Mouse (Mus musculus) T-helper 1 cell (primary cell): ENCODE results near the gene Zdhhc11.

ENCODE experiments used
- in situ Hi-C: fragments of 300-600 bp; cut with MboI, MseI; formaldehyde crosslinking; loops from one replicate; pipeline ENCODE4 v1.15.1; 2025; ENCODE audit warnings: high pct_unique_total_duplicates

Gene Zdhhc11

DNA sequence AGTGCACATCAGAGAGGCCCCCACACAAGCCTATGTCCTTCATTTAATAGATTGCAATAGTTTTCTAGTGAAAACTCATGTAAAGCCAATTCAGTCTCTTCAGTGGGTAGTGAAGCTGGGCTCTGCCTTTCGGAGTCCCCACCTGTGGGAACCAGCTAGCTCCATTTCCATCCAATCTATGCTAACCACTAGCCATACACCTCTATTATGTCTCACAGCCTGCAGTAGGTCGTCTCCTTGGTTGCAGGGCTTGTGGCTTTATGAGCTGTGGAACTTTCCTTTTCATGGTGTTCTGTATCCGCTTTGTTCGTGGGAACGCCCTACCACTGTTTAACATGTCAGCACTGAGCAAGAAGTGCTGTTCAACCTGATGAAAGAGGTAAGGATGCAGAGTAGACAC, at the start of gene Zdhhc11:
TSS of gene Zdhhc11 (plus strand) at position 301 of the 400 bp plus-strand sequence.
- in situ Hi-C loops: no loop called here

DNA sequence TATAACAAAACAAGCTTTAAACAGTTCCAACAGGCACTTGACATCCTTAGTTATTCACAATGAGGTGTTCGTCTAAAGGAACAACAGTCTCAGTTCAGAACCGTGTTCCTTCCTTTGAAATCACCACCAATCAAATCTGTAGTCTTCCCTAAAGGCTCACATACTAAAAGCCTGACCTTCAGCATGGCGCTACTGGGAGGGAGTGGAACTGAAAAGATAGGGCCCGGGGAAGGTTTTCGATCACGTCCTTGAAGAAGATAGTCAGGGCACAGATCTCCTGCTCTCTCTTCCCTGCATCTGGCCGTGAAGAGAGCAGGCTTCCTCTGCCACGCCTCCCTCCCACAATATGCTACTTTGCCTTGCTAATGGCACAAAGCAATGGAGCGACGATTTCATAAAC, 31.4 kb upstream of the Zdhhc11 start:
- in situ Hi-C loops: no loop called here

DNA sequence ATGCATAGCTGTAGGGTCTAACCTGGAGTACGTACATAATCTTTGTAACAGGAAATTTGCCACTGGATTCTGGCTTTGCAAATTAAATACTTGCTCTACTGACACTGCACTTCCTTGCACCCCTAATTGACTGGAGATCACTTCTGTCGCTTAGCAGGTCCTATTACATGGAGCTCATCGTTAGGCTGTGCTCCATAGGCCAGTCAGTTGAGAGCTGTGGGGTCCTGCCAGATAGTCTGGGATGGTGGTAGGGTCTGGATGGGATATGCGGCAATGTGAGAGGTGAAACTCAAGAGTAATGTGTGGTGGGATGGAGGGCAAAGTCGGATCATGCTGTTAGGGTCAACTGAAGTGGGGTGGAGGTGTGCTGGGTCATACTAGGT, 26.7 kb upstream of the Zdhhc11 start:
- in situ Hi-C loops: no loop called here

DNA sequence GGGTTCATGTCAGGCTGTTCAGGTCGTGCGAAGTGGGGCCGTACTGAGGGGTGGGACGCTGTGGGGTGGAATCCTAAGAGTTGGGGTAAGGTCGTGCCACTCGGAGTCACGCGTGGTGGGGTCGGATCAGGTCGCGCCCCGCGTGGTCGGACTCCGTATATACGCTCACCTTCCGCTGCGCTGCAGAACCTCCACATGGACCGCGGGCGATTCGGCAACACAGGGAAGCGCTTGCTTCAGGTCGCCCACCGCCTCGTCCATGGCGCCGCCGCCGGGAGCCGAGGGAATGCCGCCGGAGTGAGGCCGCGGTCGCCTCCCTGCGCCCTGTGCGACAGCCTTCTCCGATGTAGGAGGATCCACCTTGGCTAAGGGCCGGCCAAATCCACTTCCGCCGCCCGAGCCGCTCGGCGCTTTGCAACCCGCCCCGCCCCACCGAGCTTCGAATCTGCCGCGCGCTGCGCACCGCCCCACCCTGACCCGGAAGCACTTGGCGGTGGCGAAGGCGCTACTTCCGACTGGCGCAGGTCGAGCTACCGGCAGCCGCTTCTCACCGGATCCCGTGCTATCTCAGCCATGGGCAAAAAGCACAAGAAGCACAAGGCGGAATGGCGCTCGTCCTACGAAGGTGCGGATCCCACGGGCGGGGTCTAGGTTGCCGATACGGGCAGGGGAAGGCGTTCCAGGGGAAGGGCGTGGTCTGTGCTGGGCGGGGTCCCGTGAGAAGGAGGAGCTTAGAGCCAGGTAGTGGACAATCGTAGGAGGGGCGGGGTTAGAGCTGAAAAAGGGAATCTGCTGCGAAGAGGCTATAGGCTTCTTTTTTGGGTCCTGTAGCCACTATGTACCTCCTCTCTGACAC, 26.1 kb upstream of the Zdhhc11 start, which contains the start of the genes Trip13 and Brd9:
TSS of gene Trip13 (minus strand) at position 464 of the 856 bp plus-strand sequence.
TSS of gene Brd9 (plus strand) at position 491 of the 856 bp plus-strand sequence.
- in situ Hi-C loops: no loop called here

- in situ Hi-C loops: no loop called here
Observed at GRCm38 (mm10) chr13:73938177-73938560, 25.5 kb upstream of the Zdhhc11 start.

DNA sequence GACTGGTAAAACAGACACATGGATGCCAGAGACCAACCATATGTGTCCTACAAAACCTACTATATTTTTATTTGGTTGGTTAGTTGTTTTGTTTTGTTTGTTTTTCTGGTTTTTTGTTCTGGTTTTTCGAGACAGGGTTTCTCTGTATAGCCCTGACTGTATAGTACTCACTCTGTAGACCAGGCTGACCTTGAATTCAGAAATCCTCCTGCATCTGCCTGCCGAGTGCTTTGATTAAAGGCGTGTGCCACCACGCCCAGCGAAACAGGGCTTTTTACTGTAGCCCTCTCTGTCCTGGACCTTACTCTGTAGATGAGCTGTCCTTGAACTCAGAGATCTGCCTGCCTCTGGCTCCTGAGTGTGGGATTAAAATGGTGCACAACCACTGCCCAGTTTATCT, 24.6 kb upstream of the Zdhhc11 start:
- in situ Hi-C loops: no loop called here

DNA sequence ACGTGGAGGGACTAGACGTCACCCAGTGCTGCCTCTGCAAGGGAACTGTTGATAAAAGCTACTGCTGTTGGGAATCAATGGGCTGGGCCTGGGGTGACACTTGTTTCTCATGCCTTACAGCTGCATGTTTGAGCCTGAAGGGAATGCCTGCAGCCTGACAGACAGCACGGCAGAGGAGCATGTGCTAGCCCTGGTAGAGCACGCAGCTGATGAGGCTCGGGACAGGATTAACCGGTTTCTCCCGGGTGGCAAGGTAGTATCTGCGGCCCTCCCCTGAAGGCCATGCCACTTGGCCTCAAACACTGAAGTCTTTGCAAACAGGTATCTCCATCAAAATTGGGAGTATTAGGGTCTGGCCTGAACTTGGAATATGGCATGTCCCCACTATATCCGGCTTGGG, 19.0 kb upstream of the Zdhhc11 start:
- in situ Hi-C loops: no loop called here

- in situ Hi-C loops: no loop called here
Observed at GRCm38 (mm10) chr13:73953551-73954130, 10.0 kb upstream of the Zdhhc11 start.

GRCm38 (mm10) chr13:73954666-73955065, 9.0 kb upstream of the Zdhhc11 start:
- in situ Hi-C loops: no loop called here

DNA sequence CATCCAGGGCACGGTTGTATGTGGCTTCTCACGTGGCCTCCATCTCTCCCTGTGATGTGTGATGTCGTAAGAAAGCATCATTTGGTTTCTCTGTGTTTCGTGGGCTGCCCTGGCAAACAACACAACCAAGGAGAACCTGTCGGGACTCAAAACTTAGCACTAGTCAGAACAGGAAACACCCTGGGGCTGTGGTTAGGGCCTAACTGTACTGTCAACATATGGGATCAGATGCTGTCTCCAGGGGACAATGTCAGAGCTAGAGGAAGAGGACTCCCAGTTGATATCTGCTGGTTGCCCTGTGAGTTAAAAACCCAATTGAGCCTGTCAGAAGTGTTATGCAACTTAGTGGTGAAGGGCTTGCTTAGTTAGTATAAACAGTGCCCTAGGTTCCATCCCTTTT, 8.1 kb upstream of the Zdhhc11 start:
- in situ Hi-C loops: no loop called here

DNA sequence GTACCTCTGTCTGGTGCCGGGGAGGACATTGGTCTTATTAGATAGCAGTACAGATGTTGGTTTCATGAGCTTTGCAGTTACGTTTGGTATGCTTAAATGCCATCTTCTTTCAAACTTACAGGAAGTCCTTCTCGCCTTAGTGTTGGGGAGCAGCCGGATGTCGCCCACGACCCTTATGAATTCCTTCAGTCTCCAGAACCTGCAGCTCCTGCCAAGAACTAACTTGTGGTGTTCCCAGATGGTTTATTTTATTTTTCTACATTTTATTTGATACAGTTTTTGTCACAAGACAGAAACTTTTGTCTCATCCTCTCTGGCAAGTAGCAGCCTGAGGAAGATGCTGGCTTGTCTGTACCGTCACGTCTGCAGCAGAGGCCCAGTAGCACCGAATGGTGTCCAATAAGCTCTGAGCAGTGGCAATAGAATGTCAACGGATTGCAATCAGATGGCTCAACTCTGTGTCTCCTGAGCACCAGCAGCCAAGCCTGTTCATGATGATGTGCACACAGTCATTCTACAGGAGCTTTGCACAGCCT, 3.5 kb upstream of the Zdhhc11 start:
- in situ Hi-C loops: no loop called here

- in situ Hi-C loops: no loop called here
Observed at GRCm38 (mm10) chr13:73961177-73961576, 2.5 kb upstream of the Zdhhc11 start.

- in situ Hi-C loops: loop anchor here (5.0 kb wide), 1 partner anchor 57 kb away; no protein-coding TSS in a partner anchor
Observed at GRCm38 (mm10) chr13:73970545-73971448, 7.1 kb downstream of the Zdhhc11 start.

GRCm38 (mm10) chr13:73974523-73974922, 10.9 kb downstream of the Zdhhc11 start:
- in situ Hi-C loops: loop anchor here (5.0 kb wide), 1 partner anchor 53 kb away; no protein-coding TSS in a partner anchor

- in situ Hi-C loops: no loop called here
Observed at GRCm38 (mm10) chr13:73976935-73977334, 13.3 kb downstream of the Zdhhc11 start.

GRCm38 (mm10) chr13:73990325-73990724, 26.7 kb downstream of the Zdhhc11 start:
- in situ Hi-C loops: no loop called here

- in situ Hi-C loops: no loop called here
Observed at GRCm38 (mm10) chr13:73990761-73991160, 27.1 kb downstream of the Zdhhc11 start.

DNA sequence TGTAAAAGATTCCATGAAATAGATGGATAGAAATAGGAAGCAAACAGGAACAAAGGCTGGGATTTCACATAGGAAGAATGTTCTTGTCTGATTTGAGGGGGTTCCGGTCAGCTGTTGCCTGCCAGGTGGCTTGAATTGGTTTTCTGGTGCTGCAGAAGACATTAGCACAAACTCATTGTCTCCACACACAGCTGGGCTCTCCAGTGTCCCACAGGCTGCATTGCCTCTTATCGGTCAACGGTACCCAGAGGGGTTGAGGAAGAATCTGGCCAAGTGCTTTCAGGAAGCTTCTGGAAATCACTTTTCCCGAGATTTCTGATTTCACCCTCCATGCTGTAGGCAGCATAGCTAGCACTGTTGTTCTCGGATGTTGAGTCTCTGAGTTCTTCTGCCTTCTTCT, 27.6 kb downstream of the Zdhhc11 start:
- in situ Hi-C loops: no loop called here

DNA sequence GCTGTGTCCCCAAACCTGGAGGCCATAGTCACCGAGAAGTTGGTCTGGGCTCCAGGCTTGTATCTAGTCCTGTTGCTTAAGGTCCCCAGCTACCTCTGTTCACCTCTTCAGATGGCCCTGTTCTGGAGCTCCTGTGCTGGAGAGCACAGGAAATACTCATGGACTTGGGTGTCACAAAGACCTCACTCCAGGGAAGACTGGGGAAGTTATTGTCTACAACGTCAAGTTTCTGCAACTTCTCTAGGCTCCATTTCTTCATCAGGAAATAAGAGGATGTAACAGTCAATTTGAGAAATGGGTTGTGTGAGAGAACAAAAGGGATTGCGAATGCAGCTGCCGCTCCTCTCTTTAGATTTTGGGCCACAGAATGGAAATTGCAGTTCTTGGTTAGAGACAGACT, 32.8 kb downstream of the Zdhhc11 start:
- in situ Hi-C loops: no loop called here

- in situ Hi-C loops: no loop called here
Observed at GRCm38 (mm10) chr13:74000519-74000918, 36.9 kb downstream of the Zdhhc11 start.

DNA sequence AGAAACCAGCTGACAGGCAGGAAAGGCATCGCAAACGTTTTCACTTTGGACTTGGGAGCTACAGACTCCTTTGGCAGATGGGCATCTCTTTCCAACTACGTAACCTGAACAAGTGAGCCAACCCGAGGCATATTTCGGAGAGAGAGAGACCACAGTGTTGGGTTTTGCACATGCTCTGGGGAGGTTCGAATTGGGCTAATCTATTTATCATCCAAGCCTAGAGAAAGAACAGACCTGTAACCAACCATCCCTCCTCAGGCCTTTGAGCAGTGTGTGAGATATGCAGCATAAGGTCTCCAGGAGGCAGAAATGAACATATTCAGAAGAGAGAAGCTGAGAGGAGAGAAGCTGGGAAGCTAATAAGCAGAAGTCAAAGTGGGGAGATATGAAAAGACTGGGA, 37.3 kb downstream of the Zdhhc11 start:
- in situ Hi-C loops: no loop called here

DNA sequence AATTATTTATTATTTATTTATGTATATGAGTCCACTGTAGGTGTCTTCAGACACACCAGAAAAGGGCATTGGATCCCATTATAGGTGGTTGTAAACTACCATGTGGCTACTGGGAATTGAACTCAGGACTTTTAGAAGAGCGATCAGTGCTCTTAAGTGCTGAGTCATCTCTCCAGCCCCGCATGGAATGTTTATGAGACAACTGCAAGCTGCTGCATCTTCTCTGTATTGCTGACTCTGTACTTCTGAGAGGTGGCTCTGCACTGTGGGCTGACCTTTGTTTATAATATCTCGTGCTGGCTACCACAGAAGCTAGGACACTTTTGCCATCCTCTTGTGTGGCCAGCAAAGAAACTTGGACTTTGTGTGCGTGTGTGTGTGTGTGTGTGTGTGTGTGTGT, 37.8 kb downstream of the Zdhhc11 start:
- in situ Hi-C loops: no loop called here
